Mouse (Mus musculus) embryo, embryonic 9.5 days (tissue): ENCODE results near the gene Ctnna3.

ENCODE experiments used
- DNase-seq: peaks from one replicate; pipeline ENCODE4 v3.0.0-alpha.2; 2017; ENCODE audit errors: extremely low spot score

Ctnna3 gene

GRCm38 (mm10) chr10:63488346-63488745, 58.4 kb downstream of the Ctnna3 start:
- no peak for DNase-seq

DNA sequence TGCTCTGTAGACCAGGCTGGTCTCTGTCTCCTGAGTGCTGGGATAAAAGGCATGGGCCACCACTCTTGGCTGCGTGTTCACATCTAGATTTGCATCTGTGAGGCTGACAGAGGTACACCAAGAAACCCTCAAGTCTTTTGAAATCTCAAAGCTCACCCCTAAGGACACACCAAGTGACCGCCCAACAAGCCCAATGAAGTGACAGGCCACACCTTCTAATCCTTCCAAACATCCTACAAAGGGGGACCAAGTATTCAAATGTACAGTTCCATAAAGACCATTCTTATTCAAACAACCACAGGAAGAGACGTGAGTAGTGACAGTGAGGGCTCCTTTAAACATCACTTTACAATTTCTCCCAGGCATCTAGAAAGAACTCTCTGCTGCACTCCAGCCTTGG, 94.1 kb downstream of the Ctnna3 start:
- DNase-seq, result no peak

- no peak for DNase-seq
These were observed 96.1 kb downstream of the Ctnna3 start for GRCm38 (mm10) chr10:63526027-63526426.

DNA sequence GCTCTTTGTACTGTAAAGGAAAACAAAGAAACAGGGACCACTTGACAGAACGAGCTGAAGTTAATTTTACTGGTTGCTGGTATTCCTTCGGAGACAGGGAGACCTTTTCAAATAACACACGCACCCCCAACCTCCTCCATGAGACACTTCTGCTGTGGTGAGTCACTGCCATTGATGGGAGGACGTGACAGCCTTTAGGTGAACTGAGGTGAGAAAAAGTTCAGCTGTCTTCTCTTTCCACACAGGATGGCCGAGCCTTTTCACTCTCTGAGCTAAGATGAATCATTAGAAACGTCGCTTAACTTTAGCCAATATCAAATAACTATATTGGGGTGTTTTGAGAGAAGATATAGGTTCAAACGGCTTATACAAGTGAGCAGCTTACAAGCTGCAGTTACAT, 102.5 kb downstream of the Ctnna3 start:
- DNase-seq, result no peak

GRCm38 (mm10) chr10:63541754-63542153, 111.9 kb downstream of the Ctnna3 start:
- peak; percentile 35 for DNase-seq

- no peak for DNase-seq
These were observed 112.6 kb downstream of the Ctnna3 start for GRCm38 (mm10) chr10:63542493-63542892.

GRCm38 (mm10) chr10:63566691-63567090, 136.8 kb downstream of the Ctnna3 start:
- no peak for DNase-seq

DNA sequence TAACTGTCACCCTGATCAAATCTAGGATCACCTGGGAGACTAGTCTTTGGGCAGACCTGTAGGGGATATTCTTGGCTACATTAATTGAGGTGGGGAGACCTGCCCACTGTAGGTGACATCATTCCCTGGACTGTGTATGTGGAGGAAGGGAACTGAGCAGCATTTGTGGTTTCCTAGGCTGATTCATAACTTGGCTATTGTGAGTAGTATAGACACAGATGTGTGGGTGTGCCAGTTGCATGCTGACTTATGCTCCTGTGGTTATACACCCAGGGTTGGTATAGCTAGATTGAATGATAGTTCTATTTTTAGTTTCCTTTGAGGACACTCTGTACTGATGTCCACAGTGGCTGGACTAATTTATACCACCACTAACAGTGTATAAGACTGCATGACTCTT, 141.7 kb downstream of the Ctnna3 start:
- no peak for DNase-seq

GRCm38 (mm10) chr10:63572866-63573265, 143.0 kb downstream of the Ctnna3 start:
- no peak for DNase-seq

DNA sequence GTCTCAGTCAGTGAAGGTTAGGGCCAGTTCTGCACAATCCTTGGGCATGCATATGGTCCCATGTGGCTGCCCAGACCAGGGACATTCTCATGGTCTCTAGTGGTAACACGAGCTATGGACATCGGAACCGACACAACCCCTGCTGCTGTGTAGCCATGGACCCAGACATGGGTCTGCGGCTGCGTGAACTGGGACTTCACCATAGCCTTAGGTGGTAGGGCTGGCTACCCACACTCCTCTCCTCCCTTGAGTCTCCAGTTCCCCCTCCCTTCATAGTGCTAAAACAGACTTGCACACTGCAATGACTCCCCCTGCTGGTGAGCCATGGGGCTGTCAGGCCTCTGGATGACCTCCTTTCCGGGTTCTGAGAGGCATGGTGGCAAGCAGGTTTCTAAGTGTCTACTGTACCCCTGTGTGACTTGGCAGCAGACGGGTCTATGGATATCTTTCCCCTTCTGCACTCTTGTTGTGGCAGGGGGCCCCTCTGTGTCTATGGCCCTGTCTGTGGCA, 144.3 kb downstream of the Ctnna3 start:
- DNase-seq, result peak; percentile 29

- peak; percentile 86 for DNase-seq
These were observed 152.7 kb downstream of the Ctnna3 start for GRCm38 (mm10) chr10:63582608-63583007.

DNA sequence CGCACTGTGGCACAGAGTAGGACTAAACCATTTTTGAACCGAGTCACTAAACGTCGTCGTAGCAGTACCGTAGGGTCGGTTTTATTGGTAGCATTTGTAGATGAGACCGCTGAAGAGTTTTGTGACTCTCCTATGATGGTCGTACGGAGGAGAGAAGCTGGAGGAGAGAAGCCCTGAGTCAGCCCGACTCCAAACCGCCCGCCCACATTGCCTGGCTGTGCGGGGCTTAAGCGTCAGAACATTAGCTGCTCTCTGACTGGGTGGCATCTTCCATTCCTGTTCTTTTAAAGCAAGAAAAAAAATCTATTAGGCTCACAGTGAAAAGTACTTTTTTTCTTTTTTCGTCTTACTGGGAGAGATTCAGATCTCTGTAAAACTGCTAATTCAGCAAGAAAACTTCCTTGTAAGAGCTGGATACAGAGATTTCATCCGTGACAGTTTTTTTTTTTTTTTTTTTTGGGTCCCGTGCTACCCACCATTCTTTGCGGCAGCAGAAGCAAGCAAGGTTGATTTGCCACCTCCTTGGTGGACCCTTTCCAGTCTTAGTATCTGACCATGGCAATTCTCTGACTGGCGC, 154.0 kb downstream of the Ctnna3 start:
- DNase-seq, result no peak

- DNase-seq, result no peak
These were observed 169.5 kb downstream of the Ctnna3 start for GRCm38 (mm10) chr10:63599417-63599816.

DNA sequence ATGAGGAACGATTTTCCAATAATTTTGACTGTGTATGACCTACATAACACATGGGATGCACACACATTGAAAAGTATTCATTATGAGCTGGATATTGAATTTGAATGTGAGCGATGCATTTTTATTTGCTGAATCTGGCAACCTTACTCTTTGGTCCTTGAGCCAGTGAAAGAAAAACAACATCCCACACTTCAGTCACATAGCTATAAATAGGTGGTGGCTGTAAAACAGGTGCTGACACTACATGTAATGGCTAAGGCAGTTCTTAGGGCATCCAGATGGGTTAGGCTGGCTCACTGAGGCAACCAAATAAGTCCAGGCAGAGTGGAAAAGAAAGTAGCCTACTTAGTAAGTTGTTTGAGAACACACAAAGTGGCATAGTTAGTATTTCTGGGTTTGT, 171.3 kb downstream of the Ctnna3 start:
- no peak for DNase-seq

GRCm38 (mm10) chr10:63628546-63628945, 198.6 kb downstream of the Ctnna3 start:
- DNase-seq, result no peak

- no peak for DNase-seq
These were observed 204.0 kb downstream of the Ctnna3 start for GRCm38 (mm10) chr10:63633915-63634314.

DNA sequence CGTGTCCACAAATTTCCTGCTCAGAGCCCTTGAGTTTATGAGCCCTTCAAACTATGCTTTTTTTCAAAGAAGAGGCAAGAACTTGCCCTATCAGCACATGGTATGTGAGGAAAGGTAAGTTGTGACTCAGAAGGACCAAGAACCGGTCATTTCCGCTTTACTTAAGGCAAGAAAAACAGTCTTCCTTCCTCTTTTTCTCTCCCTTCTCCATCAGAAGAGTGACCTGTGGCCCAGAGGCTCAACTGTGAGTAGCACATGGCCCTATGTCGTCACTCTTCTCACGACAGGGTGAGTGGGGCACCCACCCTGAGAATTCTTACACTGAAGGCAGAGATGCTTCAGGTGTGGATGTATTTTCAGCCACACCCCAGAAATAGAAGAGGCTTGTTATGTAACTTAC, 208.1 kb downstream of the Ctnna3 start:
- no peak for DNase-seq

GRCm38 (mm10) chr10:63647300-63647699, 217.4 kb downstream of the Ctnna3 start:
- DNase-seq, result no peak

DNA sequence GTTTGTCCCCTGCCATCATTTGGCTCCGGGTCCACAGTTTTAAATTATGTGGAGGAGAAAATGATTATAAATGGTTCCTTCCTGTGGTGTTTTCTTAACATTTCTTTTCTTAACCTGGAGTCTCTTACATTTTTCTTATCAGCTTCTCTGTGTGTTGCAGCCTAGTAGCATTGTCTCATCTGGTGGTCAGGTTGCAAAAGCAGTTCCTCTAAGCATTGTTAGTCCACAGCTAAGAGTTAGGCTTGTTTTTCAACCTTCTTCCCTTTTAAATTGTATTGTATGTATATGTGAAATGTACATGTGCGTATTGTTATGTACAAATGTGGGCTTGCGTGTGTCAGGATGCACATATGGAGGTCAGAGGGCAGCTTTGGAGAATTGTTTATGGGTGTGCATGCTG, 220.4 kb downstream of the Ctnna3 start:
- DNase-seq, result no peak

DNA sequence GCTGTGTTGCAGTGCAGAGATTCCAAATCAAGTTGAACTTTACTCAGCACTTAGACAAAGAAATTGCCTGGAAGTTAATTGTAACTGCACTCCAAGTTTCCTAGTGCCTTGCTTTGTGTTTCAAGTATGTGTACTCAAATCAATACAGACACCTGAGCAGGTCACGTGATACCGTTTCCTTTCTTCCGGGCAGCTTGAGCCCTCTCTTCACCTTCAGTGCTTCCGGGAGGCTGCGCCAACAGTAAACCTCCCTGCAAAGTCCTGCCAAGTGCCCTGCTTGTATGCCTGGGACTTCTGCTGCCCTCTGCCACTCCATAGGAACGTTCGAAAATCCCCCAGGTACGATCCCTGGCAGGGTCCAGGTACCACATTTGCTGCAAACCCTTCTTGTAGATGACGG, 223.0 kb downstream of the Ctnna3 start:
- DNase-seq, result no peak

- DNase-seq, result no peak
These were observed 223.7 kb downstream of the Ctnna3 start for GRCm38 (mm10) chr10:63653571-63653970.

- no peak for DNase-seq
These were observed 224.7 kb downstream of the Ctnna3 start for GRCm38 (mm10) chr10:63654560-63654959.

DNA sequence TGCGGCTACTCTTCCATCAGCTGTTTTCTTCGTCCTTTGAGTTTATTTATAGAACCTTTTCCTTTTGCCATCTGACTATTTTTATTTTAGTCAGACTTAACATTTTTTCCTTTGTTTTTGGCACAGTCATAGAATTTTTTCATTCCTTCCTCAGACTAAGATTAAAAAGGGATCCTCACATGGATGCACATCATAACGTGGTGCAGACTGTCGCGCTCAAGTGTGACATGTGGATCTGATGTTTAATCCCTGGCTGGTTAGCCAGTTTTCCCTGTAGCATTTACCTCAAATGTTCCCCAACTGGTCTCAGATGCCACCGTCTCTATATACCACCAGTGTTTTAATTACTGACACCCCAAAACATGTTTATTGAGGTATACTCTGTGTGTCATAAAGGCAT, 246.4 kb downstream of the Ctnna3 start:
- DNase-seq, result no peak

- peak; percentile 38 for DNase-seq
These were observed 259.3 kb downstream of the Ctnna3 start for GRCm38 (mm10) chr10:63689233-63689632.
